Mouse (Mus musculus): ENCODE results near the gene Klhl40.

Klhl40 gene

DNA sequence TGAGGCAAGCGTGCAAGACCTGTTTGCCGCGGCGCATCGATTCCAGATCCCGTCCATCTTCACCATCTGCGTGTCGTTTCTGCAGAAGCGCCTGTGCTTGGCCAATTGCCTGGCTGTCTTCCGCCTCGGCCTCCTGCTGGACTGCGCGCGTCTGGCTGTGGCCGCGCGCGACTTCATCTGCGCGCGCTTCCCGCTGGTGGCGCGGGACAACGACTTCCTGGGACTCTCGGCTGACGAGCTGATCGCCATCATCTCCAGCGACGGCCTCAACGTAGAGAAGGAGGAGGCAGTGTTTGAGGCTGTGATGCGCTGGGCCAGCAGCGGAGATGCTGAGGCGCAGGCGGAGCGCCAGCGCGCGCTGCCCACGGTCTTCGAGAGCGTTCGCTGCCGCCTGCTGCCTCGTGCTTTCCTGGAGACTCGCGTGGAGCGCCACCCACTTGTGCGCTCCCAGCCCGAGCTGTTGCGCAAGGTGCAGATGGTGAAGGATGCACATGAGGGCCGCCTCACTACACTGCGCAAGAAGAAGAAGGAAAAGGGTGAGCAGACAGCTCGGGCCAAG is 738 bp downstream of the Klhl40 start:
- no peak for DNase-seq (ENCODE audit: low spot score)

DNA sequence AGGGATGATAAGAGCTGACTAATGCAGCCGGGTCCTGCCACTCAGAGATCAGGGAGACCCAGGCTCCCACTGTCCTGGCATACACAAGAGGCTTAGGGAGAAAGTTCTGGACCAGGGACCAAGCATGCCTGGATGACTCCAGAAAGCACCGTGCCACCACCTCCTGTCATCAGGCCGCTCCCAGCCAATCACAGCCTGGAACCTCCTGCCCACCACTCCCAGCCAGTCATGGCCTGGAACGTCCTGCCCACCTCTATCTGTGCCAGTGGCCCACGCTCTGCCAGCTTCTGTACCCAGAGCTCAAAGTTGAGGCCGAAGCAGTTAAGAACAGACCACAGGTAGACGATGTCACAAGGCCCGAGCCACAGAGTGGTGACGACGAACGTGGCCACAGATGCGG is 7.4 kb downstream of the Klhl40 start:
- no peak for DNase-seq (ENCODE audit: low spot score)

DNA sequence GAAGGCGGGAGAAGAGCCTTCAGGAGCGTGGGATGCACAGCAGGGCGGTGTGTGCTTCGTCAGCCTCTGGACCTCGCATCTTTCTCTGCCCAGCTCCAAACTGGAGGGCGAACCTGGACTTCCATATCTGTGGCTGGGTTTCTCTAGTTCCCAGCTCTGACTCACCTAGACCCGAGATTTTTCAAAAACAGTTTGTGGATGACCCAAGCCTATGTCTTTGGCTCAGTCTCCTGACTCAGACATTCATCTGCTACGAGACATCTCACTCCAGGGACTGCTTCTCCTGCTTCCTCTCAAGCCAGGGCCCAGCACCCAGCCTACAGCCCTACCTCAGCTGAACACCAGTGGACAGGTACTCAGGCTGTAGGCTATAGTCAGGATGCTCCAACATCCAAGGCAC is 7.9 kb downstream of the Klhl40 start:
- no peak for DNase-seq (ENCODE audit: low spot score)

DNA sequence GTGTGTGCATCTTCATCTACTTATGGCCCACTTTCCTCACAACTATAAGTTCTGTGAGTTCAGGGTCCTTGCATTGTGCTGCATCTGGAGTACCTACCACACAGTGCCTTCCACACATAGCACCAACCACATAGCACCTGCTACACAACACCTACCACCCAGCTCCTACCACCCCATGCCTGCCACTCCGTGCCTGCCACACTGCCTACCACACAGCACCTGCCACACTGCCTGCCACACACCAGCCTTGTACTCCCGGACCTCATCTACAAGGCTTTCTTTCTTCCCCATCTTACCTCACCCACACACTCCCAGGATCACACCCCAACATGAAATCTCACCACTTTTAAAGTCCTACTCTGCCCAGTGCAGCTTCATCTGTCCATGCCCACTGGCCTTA is 9.0 kb downstream of the Klhl40 start:
- no peak for DNase-seq (ENCODE audit: low spot score)

- DNase-seq (ENCODE audit: low spot score), result peak; percentile 19
These were observed 13.8 kb downstream of the Klhl40 start for GRCm38 (mm10) chr9:121791206-121791605.

- no peak for DNase-seq (ENCODE audit: low spot score)
These were observed 14.5 kb downstream of the Klhl40 start, which contains the start of gene Hhatl for GRCm38 (mm10) chr9:121791757-121792521. TSS of gene Hhatl (minus strand) at chr9:121792507.

GRCm38 (mm10) chr9:121794972-121795539 is 17.6 kb downstream of the Klhl40 start:
- DNase-seq (ENCODE audit: low spot score), result no peak

GRCm38 (mm10) chr9:121797722-121798121 is 20.3 kb downstream of the Klhl40 start:
- DNase-seq (ENCODE audit: low spot score), result no peak

- no peak for DNase-seq (ENCODE audit: low spot score)
These were observed 21.6 kb downstream of the Klhl40 start for GRCm38 (mm10) chr9:121798887-121799520.

- no peak for DNase-seq (ENCODE audit: low spot score)
These were observed 25.3 kb downstream of the Klhl40 start for GRCm38 (mm10) chr9:121802747-121803146.

GRCm38 (mm10) chr9:121807546-121807945 is 30.1 kb downstream of the Klhl40 start:
- DNase-seq (ENCODE audit: low spot score), result no peak

GRCm38 (mm10) chr9:121807947-121808346 is 30.5 kb downstream of the Klhl40 start:
- DNase-seq (ENCODE audit: low spot score), result no peak

- DNase-seq (ENCODE audit: low spot score), result no peak
These were observed 31.1 kb downstream of the Klhl40 start for GRCm38 (mm10) chr9:121808511-121808910.

DNA sequence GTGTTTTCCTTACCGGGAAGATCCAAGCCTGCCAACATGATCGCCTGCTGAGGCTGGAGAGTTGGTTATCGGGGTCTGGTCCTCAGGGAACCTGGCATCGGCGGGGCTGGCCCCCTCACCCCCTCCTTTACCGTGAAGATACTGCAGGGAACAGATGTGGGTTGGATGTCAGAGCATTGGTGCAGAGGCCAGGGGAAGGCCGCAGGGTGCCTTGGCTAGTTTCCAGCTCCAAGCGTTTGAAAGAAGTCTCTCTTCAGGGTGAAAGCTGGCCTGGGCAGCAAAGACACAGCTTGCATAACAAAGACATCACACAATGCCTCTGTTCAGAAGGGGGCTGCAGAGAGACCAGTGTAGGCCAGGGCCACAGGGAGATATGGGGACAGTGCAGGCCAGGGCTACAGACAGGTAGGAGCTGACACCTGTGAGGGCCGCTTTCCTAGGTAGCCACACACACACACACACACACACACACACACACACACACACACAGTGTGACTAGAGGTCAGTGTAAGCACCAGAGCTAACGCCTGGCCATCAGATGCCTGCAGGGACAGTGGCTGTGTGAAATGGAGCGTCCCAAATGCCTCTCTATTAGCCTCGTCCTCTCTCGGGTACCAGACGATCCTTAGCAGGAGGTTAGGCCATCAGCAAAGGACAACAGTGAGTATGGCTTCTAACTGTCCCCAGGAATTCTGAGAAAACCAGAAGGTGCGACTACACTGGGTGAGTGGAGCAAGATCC is 32.8 kb downstream of the Klhl40 start:
- no peak for DNase-seq (ENCODE audit: low spot score)

GRCm38 (mm10) chr9:121815183-121815582 is 37.8 kb downstream of the Klhl40 start:
- no peak for DNase-seq (ENCODE audit: low spot score)

GRCm38 (mm10) chr9:121819073-121819770 is 41.8 kb downstream of the Klhl40 start:
- DNase-seq (ENCODE audit: low spot score), result no peak

DNA sequence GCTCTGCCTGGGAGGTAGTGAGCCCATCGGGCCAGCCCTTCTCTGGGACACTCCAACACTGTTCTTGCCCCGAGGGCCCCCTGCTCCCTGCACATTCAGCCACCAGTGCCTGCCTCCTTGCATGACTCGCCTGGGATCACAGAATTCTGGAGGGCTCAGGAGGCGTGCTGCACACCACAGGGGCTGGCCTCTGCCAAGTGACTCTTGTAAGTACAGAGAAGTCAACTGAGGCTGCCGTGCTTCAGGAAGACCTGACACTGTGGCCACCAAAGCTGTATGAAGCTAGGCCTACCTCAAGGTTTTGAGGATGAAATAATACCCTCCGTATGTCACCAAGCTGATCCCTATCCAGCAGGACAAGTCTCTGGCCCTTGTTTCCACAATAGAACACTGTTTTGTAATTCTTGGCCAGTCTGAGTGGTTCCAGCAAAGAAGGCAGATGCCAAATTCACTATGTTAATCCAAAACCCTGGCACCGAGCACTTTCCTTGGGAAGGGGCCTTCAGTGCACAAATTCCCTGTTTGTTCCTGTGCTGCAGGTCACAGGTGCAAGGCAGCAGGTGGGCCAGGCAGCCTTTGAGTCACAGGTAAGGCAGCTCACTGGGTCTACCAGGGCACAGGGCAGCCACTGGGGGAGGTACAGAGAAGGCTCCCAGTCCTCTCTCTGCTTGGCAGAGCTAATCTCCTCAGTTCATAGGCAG is 42.5 kb downstream of the Klhl40 start:
- DNase-seq (ENCODE audit: low spot score), result no peak

GRCm38 (mm10) chr9:121820765-121821164 is 43.4 kb downstream of the Klhl40 start:
- DNase-seq (ENCODE audit: low spot score), result no peak

- no peak for DNase-seq (ENCODE audit: low spot score)
These were observed 45.2 kb downstream of the Klhl40 start for GRCm38 (mm10) chr9:121822585-121822991.

DNA sequence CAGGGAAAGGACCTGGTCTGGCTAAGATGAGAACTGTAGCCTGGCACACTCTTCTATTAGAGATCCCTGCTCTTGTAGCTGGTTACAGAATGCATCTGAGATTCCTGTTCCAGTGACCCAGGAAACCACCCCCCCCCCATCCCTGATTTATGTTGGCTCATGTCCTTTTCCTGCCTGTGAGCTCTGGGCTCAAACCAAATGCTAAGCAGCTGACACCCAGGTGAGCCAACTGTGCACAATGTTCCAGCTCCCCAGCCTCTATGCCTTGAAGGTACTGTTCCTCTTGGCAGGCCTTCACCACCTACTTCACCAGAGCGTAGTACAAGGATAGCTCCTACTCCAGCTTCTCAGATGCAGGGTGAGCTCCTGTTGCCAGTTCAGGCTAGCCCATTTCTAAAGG is 45.6 kb downstream of the Klhl40 start:
- no peak for DNase-seq (ENCODE audit: low spot score)

DNA sequence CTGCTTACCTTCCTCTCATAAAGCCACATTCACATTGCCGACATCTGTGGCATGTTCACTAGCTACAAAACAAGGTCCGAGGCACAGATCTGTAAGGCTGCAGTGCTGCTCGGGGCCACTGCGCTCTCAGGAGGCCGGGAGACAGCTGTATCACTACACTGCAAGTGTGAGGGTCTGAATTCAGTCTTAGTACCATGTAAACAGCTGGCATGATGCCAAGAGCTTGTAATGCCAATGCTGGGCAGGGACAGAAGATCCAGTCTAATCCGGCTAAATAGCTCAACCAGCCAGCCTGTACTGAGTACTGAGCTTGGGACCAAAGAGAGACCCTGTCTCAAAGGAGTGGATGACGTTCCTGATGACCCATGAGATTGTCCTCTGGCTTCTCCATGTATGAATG is 46.6 kb downstream of the Klhl40 start:
- no peak for DNase-seq (ENCODE audit: low spot score)

All from c-Kit-positive CD71-positive TER-119-positive erythroid progenitor cells, embryonic 14.5 days (primary cell).